Mouse (Mus musculus) urinary bladder, postnatal 25 days (tissue): Measurements from ENCODE around the gene Dhrs7b.
"Not testable (repeated sequence)": the region's sequence is repeated elsewhere in the genome, so short reads cannot be mapped to it uniquely, and the experiment has no call there.

Experiments used
- DNase-seq: peaks from one replicate; pipeline ENCODE4 v3.0.0; 2022; ENCODE audit warnings: low spot score

The Dhrs7b gene

DNA sequence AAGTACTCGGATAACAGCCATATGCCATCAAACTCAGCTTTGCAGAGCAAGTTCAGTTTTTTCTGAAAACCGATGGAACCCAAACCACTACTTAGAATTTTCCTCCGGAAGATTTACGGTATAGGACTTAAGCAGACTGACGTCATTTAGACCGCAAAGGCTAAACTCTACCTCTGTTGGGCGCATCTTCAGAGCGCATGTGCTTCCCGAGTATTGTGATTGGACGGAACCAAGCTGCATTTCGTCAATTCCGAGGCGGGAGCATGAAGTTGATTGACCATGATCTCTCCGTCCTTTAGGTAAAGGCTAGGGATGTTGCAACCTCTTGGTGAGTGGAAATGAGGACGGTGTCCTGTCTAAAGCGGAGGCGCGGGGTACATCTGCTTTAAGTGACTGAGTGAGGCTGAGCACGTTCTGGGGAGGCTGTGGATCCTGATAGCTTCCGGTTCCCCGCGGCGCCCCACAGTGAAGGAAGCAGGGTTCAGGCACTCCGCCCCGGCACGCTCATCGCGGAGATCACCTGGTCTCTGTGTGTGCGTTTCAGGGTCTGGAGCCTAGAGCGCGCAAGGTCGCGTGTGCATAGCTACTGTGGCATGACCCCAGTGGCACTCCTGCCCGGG, at the start of gene Dhrs7b:
Gene Dhrs7b, plus strand, starts transcription at position 199 of the 620 bp plus-strand sequence.
- peak; percentile 66 for DNase-seq

DNA sequence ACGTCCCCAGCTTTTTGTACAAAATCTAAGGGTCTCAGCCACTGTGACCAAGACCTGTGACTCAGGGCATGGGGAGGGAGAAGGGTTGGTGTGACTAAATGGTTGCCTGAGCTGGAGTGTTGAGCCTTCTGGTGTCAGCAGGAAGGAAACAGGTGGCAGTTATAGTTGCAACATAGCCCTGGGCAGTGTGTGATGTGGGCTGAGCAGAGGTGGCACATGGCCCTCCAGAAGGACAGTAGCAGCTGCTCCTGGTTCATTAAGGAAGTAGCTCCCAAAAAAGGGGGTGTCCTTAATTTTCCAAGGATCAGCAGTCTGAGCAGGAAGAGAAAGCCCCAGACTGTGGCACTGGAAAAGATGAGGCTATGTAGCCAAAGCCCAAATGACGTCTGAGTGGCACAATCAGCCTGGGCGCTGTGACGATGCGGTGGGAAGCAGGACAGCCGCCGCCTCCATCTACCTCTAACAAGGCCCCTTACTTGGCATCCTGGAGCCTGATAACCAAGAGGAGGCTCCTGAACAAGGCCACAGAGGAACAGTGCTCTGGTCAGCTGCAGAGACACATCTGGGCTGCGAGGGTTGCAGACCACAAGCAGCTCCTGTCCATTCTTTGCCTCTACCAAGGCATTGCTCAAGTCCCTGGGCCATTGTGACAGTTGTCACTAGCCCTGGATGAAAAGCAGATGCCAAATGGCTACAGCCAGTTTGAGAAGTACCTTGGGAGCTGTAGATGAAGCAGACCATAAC, 46.1 kb upstream of the Dhrs7b start:
- no peak for DNase-seq

DNA sequence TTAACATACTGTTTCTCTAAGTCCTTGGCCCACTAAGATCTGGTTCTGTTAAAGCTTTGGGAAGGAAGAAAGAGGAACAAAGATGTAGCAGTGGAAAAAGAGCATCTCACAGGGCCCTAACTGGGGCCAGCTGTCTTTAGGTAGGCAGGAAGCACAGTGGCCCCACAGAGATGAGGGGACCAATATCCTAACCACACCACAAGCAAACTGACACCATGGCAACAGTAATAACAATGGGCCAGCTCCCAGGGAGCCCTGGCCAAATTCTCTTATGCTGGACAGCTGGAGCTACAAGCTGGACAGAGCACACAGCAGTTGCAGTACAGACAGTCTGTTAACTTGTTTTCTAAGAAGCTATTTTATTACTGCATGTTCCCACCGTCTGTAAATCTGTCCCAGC, 42.8 kb upstream of the Dhrs7b start:
- DNase-seq, result no peak

DNA sequence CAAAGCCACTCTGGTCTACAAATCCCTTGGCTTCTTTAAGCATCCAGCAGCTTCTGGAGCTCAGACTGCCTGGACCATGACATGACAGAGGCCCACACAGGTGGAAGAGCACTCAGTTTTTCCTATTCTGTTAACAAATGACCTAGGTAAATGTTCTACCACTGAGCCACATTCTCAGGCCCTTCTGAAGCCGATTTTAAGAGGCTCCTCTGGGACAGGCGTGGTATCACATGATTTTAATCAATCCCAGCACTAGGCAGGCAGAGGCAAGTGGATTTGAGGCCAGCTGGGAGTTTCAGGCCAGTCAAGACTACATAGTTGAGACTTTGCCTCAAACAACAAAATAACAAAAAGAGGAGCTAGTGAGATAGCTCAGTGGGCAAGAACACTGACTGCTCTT, 40.0 kb upstream of the Dhrs7b start:
- no peak for DNase-seq

DNA sequence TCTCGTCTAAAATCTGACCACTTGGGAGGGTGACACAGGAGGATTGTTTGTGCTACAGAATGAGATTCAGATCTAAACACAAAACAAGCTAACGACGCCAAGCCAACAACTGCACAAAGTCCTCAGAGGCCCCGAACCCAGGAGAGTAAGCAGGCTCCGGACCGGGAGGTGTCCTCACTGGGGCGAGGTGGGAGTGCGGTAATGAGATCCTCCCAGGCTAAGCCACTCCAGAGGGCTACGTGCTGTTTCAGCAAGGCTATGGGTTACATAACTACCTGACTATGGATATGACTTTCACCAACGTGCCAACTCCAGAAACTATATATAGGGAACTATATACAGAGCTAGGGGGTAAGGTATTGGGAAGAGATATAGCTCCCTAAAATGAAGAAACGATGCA, 34.1 kb upstream of the Dhrs7b start:
- DNase-seq, result no peak

DNA sequence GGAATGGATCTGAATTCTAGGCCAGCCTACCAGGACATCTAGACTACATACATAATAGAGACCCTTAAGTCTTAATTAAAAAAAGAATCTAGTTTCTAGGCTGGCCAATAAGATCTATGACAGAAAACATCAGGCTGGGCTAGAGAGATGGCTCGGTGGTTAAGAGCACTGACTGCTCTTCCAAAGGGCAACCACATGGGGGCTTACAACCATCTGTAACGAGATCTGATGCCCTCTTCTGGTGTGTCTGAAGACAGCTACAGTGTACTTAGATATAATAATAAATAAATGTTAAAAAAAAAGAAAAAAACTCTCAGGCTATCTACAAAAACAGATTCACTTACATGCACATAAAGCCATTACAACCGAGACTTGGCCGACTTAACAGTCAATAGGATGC, 30.5 kb upstream of the Dhrs7b start:
- no peak for DNase-seq

DNA sequence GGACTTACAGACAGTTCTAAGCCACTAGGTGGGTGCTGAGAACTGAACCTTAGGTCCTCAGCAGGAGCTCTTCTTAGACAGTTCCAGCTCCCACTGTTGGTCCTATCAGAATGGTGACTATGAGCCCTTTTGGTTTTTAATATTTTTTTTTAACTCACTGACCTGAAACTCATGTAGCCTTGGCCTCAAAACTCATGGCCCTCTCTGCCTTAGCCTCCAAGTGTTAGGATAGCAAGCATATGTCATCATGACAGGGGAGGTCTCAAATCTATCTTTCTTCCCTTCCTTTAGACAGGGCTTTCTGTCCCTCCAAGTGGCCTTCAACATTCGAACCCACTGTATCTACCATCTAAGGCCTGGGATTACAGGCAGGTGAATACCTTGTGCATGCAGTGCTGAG, 29.5 kb upstream of the Dhrs7b start:
- DNase-seq, result no peak

DNA sequence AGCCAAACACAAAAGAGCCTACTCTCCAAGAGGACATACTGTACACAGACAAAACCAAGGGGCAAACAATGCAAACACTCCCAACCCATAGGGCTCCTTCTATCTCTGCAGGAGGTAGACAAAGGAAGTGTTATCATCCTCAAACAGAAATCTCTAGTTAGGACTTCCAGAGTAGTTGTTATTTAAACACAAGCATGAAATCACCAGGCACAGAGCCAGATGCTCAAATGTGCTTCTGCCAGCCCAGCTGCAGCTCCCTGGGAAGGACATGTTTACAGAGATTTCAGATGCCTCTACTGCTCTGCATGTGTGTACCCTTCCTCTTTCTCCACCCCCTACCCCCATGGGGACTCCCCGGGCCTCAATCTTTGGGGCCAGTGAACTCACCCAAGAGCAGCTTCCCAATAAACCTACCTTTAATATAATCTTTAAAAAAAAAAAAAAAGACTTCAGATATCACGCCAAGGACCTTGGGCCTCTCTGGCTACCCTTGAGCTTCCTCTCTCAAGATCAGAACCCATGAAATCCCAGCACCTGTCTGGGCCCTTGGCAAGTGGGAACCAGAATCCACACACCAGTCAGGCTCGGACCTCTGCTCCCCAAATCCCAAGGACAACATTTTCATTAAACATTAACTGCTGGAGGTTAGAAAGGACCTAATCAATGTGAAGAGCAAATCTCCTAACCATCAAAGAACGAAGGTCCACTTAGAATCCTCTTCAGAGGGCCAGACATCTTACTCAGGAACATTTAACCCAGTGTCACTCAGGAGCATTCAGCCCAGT, 22.0 kb upstream of the Dhrs7b start:
- no peak for DNase-seq

DNA sequence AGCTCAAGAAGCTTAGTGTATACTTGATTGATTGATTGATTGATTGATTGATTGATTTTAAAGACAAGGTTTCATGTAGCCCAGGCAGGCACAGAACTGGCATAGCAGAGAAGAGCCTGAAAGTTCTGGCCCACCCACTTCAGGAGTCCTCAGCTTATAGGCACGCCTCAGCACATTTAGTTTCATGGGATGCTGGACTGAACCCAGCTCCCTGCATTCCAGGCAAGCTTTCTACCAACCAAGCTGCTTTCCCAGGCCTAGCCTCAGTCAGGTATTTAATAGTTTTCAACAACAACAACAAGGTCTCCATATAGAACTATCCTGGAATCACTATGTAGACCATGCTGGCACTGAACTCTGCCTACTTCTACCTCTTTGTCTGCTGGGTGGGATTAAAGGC, 20.9 kb upstream of the Dhrs7b start:
- no peak for DNase-seq

DNA sequence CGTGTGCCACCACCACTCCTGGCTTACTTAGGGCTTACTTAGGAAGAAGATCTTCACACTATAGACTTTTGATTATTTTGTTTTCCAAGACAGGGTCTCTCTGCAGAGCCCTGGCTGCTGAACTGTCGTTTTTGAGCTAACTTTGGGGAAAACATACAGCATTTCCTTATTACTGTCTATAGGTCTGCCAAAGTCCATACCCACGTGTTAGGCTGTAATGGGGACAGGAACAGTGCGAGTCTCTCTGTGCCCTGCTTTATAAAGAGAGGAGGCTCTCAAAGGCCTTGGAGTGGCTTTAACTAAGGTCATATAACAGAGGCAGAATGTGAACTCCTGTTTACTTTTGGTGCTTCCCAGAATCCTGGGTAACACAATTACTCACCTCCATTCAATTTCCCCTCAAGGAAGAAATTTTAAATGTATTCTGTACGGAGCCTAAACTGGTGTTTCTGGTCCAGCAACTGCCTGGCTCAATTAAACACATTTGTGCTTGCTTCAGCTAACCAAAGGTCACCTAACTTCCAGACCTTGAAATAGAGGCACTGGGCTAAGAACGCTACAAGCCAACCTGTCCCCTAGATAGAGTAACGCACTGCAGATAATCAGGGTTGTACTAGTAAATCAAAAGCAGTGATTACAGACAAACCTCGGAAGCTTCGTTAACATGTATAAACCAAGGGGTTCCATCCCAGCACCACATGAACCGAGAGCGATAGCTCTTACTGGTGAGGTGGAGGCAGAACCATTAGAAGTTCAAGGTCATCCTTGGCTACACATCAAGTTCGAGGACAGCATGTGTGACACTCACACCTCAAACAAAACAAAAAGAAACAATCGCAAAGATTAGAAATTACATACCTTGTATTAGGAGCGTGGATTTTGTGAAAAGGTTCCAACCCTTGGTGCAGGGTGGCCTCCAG, 20.1 kb upstream of the Dhrs7b start:
- peak; percentile 23 for DNase-seq

DNA sequence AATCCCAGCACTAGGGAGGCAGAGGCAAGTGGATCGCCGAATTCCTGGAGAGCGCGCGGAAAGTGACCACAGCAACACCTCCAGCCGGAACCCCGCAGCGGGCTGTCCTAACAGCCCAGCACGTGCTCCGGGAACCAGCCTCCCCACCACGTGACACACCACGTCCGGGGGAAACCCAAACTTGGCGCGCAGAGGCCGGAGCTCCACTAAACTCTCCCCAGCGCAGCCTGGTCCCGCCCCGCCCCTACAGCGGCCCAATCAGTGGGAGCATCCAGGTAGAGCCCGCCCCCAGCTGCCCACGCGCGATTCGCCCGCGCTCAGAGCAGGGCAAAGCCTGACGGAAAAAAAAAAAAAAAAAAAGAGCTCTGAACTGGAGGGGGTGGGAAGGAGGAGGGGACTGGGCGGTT, 19.4 kb upstream of the Dhrs7b start:
- peak; percentile 91 for DNase-seq

DNA sequence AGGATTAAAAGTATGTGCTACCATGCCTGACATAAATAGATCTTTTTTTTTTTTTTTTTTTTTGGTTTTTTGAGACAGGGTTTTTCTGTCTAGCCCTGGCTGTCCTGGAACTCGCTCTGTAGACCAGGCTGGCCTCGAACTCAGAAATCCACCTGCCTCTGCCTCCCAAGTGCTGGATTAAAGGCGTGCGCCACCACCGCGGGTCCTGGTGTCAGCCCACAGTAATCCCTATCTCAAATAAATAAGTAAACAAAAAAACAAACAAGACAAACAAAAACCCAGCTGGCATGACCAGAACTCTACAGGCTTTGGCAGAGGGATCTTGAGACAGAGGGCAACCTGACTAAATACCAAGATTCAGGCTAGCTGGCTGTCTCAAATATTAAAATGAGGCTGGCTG, 18.8 kb upstream of the Dhrs7b start, which contains the start of gene Shmt1:
Gene Shmt1, minus strand, starts transcription at position 101 of the 400 bp plus-strand sequence.
- not testable (repeated sequence) for DNase-seq

DNA sequence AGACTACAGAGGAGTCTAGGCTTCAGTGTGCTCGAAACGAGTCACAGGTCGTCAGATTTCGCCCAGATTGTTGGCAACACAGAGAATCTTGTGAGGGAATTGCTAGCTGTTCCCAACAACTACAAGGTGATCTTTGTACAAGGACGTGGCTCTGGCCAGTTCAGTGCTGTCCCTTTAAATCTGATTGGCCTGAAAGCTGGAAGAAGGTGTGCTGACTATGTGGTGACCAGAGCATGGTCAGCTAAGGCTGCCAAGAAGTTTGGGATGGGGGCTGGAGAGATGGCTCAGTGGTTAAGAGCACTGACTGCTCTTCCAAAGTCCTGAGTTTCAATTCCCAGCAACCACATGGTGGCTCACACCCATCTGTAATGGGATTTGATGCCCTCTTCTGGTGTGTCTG, 14.0 kb upstream of the Dhrs7b start:
- no peak for DNase-seq

DNA sequence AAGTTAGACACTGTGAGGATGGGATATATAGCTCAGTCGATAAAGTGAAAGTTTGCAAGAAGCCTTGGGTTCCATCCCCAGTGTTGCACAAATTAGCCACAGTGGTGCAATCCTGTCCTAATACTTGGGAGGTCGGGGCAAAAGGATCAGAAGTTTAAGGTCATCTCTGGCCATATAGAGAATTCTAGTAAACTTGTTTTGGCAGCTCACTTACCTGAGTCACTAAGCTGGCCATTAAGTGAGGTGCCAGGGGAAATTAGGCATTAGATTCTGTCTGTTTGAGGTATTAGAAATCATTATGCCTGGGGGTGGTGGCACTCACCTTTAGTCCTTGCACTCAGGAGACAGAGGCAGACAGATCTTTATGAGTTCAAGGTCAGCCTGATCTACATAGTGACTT, 6.7 kb upstream of the Dhrs7b start:
- no peak for DNase-seq

DNA sequence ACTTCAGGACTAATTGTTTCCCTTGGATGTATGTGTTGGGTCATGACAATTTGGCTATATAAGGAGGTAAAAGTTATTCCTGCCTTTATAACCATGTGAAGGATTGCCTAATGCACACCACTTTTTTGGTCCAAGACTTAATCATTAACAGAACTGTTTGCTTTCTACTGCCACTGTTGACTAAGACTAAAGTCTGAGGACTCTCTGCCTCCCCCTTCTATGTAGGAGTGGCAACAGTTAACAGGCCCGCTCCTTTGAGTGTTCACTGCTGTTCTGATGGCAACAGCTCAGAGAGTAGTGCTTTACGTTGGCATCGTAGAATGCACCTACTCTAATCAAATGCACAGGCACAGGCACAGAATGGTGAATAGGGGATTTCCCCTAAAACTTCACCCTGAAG, 5.2 kb upstream of the Dhrs7b start:
- DNase-seq, result no peak

DNA sequence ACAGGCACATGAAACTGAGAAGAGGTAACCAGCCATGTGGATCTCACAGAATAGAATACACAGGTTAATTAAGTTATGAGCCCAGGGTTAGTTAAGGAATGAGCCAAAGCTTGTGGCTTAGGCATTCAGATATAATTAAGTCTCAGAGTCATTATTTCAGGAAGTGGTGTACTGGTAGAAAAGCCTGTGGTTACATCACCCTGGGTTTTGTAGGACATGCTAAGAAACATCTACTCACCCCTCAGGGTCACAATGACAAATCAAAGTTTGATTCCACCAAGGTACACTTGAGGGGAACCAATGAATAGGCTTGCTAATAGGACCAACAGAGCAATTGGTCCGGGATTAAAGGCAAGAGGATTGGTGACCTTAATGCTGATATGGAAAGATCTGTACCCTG, 3.7 kb upstream of the Dhrs7b start:
- DNase-seq, result no peak

DNA sequence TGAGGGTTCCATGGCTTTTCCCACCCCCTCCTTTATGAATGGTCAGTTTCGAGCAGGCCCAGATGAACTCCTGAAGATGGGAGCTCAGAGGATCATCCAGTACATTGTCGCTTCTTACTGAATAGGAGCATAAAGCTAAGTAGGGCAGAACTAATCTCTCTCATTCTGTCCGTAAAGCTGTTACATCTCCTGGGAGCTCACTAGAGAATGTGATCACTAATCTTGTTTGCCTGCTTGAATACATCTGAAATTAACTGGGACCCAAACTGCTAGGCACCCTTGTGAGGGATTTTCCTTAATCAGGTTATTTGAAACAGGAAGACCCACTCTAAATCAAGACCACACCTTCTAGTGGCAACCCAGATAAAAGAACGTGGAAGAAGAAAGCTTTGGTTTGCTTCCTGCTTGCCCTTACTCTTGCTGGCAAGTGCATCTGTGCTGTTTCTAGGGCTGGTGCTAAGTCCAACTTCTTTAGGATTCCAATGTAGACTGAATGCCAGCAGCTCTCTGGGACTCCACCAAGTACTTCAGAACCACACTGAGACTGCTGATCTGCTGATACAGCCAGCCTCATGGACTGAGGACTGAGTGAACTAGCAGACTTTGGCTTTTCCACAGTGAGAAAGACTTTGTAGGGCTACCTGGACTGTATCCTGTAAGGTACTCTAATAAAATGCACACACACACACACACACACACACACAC, 3.0 kb upstream of the Dhrs7b start:
- DNase-seq, result no peak

DNA sequence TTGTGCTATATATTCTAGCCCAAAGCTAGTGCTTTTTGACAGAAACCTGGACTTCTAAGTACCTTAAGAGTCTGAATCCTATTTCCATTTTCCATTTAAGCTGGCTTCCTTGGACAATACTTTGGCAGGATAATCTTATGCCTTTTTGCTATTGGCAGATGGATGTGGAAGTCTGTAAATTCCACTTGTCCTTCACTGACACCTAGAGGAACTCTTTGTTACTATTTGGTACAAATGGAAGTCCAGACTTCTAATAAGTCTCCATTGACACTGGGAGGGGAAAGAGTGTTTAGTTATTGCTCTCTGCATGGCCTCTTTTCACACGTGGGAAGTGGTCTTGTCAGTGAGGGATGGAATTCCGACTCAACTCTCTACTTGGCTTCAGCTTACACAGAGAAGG, 1.5 kb upstream of the Dhrs7b start:
- DNase-seq, result no peak

DNA sequence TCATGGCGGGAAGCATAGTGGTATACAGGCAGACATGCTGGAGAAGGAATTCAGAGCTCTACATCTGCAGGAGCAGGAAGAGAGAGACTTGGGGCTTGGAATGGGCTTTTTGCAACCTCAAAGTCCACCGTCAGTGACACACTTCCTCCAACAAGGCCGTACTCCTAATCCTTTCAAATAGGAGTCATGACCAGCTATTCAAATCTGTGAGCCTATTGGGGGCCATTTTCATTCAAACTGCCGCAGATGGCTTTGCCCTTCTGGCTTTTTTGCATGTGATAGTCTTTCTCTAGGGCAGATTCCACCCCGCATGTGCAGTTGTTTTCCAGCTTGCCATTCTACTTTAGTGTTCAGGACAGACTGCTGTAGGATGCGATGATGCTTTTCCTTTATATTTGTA, 6.5 kb downstream of the Dhrs7b start:
- no peak for DNase-seq

DNA sequence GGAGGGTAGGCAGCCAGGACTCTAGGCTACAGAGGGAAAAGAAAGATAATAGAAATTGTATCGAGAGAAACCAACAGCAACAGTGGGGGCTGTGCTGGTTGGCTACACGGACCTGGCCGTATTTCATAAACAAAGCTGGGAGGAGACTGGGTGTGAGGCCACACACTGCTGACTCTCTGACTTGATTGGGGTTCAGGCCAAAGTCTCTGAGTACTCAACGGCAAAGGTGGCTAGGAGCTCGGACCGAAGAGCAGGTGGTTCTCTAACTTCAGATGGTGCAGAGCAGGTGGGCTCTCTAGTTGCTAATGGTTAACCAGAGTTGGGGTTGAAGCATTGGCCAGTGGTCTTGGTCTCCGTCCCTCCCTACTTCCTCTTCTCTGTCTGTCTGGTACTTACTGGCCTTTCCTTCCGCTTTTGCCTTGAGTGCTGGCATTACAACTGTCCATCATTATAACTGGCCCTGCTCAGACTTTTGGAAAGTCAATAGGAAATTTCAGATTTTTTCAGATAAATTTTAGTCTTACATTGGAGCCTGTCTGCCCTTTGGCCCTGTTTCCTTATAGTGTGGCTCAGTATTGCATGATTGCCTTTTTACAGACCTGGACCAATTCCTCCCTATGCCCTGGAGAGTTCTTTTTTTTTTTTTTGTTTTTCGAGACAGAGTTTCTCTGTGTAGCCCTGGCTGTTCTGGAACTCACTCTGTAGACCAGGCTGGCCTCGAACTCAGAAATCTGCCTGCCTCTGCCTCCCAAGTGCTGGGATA, 7.4 kb downstream of the Dhrs7b start:
- DNase-seq, result no peak
